Mouse (Mus musculus): Measurements from ENCODE around the gene Kctd11. TPM values are rescaled to one million over a fixed set of nuclear protein-coding genes. Genes with fewer than 3 reads are reported as not detected.
"Not testable (repeated sequence)": the region's sequence is repeated elsewhere in the genome, so short reads cannot be mapped to it uniquely, and the experiment has no call there.

The Kctd11 gene
- total RNA-seq, 2 experiments from 2014 or later: 0.79 to 1.3 TPM

GRCm38 (mm10) chr11:69884240-69884639 is 3.0 kb upstream of the Kctd11 start:
- ATAC-seq (replicated peaks; ENCODE audit: low FRiP score, low TSS enrichment, poor library complexity, severe bottlenecking): no peak

- ATAC-seq (replicated peaks; ENCODE audit: low FRiP score, low TSS enrichment, poor library complexity, severe bottlenecking): peak; percentile 26; the same call in 1 of the 2 replicates
These were observed 2.4 kb upstream of the Kctd11 start for GRCm38 (mm10) chr11:69883527-69884151.

GRCm38 (mm10) chr11:69883066-69883465 is 1.9 kb upstream of the Kctd11 start:
- ATAC-seq (replicated peaks; ENCODE audit: low FRiP score, low TSS enrichment, poor library complexity, severe bottlenecking): no peak

GRCm38 (mm10) chr11:69881787-69882670 is 823 bp upstream of the Kctd11 start:
- ATAC-seq (replicated peaks; ENCODE audit: low FRiP score, low TSS enrichment, poor library complexity, severe bottlenecking): no peak

- peak; percentile 27 for ATAC-seq (replicated peaks; ENCODE audit: low FRiP score, low TSS enrichment, poor library complexity, severe bottlenecking)
These were observed 727 bp downstream of the Kctd11 start for GRCm38 (mm10) chr11:69880506-69880852.

GRCm38 (mm10) chr11:69879711-69880110 is 1.5 kb downstream of the Kctd11 start:
- ATAC-seq (replicated peaks; ENCODE audit: low FRiP score, low TSS enrichment, poor library complexity, severe bottlenecking): no peak

- peak; percentile 46 for ATAC-seq (replicated peaks; ENCODE audit: low FRiP score, low TSS enrichment, poor library complexity, severe bottlenecking)
These were observed 2.3 kb downstream of the Kctd11 start for GRCm38 (mm10) chr11:69878952-69879351.

GRCm38 (mm10) chr11:69878399-69878798 is 2.8 kb downstream of the Kctd11 start:
- ATAC-seq (replicated peaks; ENCODE audit: low FRiP score, low TSS enrichment, poor library complexity, severe bottlenecking): no peak

GRCm38 (mm10) chr11:69877878-69878277 is 3.3 kb downstream of the Kctd11 start, which contains the start of gene Tmem95:
Tmem95 (minus strand) TSS chr11:69878018.
- ATAC-seq (replicated peaks; ENCODE audit: low FRiP score, low TSS enrichment, poor library complexity, severe bottlenecking): no peak

- ATAC-seq (replicated peaks; ENCODE audit: low FRiP score, low TSS enrichment, poor library complexity, severe bottlenecking): peak; percentile 60
These were observed 4.3 kb downstream of the Kctd11 start for GRCm38 (mm10) chr11:69876867-69877266.

- ATAC-seq (replicated peaks; ENCODE audit: low FRiP score, low TSS enrichment, poor library complexity, severe bottlenecking): no peak
These were observed 5.0 kb downstream of the Kctd11 start for GRCm38 (mm10) chr11:69876186-69876585.

GRCm38 (mm10) chr11:69872451-69872850 is 8.8 kb downstream of the Kctd11 start:
- ATAC-seq (replicated peaks; ENCODE audit: low FRiP score, low TSS enrichment, poor library complexity, severe bottlenecking): no peak

GRCm38 (mm10) chr11:69871822-69872221 is 9.4 kb downstream of the Kctd11 start:
- no peak for ATAC-seq (replicated peaks; ENCODE audit: low FRiP score, low TSS enrichment, poor library complexity, severe bottlenecking)

- no peak for ATAC-seq (replicated peaks; ENCODE audit: low FRiP score, low TSS enrichment, poor library complexity, severe bottlenecking)
These were observed 10.7 kb downstream of the Kctd11 start for GRCm38 (mm10) chr11:69870289-69871069.

- peak; percentile 62 for ATAC-seq (replicated peaks; ENCODE audit: low FRiP score, low TSS enrichment, poor library complexity, severe bottlenecking)
These were observed 13.9 kb downstream of the Kctd11 start for GRCm38 (mm10) chr11:69867335-69867734.

GRCm38 (mm10) chr11:69865561-69865960 is 15.6 kb downstream of the Kctd11 start:
- ATAC-seq (replicated peaks; ENCODE audit: low FRiP score, low TSS enrichment, poor library complexity, severe bottlenecking): no peak

GRCm38 (mm10) chr11:69864138-69864860 is 16.9 kb downstream of the Kctd11 start:
- 0 out of 2 replicates have a peak, but pooled peaks have one; percentile 41 for ATAC-seq (replicated peaks; ENCODE audit: low FRiP score, low TSS enrichment, poor library complexity, severe bottlenecking)

- ATAC-seq (replicated peaks; ENCODE audit: low FRiP score, low TSS enrichment, poor library complexity, severe bottlenecking): not testable (repeated sequence)
These were observed 17.5 kb downstream of the Kctd11 start for GRCm38 (mm10) chr11:69863729-69864128.

Measured in megakaryocyte-erythroid progenitor cell, adult 5-6 weeks (primary cell).